Mouse (Mus musculus): Measurements from ENCODE around the gene St3gal5.

- TF ChIP-seq CTCF (IDR thresholded peaks at IDR 0.05; ENCODE audit: low read depth, low read length) (no peak), POLR2A (IDR thresholded peaks at IDR 0.05; ENCODE audit: borderline replicate concordance, low read depth, low read length) (no peak)
These were observed 45.6 kb upstream of the St3gal5 start for GRCm38 (mm10) chr6:72051757-72052156.
